Mouse (Mus musculus): ENCODE results near the gene Tmc7.

- TF ChIP-seq CTCF (conservative IDR thresholded peaks at IDR 0.05; ENCODE audit: low read length) (no peak), NANOG (IDR thresholded peaks at IDR 0.05; ENCODE audit: borderline replicate concordance, low read length) (no peak; the same call in 1 of the 2 replicates)
These were observed 9.3 kb upstream of the Tmc7 start for GRCm38 (mm10) chr7:118593567-118594407.
